Mouse (Mus musculus): ENCODE measurements around the gene Gm9603.
"Not testable (repeated sequence)": the region's sequence is repeated elsewhere in the genome, so short reads cannot be mapped to it uniquely, and the experiment has no call there.

Gm9603 gene

DNA sequence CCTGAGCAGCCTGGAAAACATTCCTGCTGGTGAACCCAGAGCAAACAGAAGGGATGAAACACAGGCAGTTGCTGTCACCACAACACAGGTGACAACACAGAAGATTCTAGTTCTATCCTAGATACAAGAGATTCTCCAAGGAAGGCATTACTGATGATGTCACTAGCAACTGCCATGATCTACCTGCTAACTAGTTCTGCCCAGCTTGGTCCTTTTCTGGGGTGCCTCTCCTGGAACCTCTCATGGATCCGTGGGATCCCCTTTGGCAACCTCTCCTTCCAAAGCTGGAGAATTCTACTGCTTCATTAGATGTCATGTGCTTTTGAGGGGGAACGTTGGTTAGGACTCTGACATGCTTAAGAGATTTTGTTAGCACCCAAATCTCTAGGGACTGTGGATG lies at the start of gene Gm9603:
Gene Gm9603, minus strand, starts transcription at position 101 of the 400 bp plus-strand sequence.
- DNase-seq (ENCODE audit: low spot score): not testable (repeated sequence)

DNA sequence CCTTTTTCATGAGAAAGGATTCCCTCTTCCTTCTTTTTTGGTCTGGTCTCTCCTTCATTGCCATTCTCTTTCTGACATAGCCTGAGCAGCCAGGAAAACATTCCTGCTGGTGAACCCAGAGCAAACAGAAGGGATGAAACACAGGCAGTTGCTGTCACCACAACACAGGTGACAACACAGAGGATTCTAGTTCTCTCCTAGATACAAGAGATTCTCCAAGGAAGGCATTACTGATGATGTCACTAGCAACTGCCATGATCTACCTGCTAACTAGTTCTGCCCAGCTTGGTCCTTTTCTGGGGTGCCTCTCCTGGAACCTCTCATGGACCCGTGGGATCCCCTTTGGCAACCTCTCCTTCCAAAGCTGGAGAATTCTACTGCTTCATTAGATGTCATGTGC lies 54.3 kb downstream of the Gm9603 start, which contains the start of gene Gm8265:
Gene Gm8265, minus strand, starts transcription at position 101 of the 400 bp plus-strand sequence.
- DNase-seq (ENCODE audit: low spot score): not testable (repeated sequence)
